Mouse (Mus musculus): ENCODE data around the gene Gm10842.

DNA sequence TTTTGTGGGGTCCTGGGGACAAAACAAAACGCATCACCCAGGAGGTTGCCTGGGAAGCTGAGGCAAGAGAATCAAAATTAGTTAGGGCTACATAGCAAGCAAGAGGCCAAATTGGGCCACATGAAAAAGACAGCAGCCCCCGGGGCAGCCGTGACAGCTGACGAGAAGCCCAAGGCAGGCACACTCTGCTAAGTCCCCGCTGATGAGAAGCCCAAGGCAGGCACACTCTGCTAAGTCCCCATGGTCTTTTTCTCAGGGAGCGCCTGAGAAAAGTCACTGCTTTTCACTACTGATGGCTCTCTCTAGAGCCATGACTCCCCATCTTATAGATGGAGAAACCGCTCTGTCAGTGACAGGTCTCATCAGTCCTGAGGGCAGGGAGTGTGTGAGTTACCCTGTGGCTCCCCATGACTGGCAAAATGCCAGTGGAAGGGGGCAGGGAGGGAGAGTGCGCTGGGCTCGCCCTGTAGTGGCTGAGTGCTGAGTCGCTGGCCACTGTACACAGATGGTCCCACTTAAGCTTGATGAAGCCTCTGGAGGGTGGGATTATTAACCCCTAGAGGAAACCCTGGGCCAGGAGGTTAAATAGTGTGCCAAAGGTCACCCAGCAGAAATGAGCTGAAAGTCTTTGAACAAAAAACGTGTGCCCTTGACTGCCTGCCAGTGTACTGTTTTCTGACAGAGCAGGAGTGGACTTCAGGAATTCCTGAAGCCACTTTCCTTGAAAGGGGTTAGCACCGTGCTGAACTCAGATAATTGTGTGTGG is 6.6 kb downstream of the Gm10842 start:
- no peak for TF ChIP-seq CTCF (conservative IDR thresholded peaks at IDR 0.05; ENCODE audit: low read length)
- no peak for TF ChIP-seq NANOG (IDR thresholded peaks at IDR 0.05; ENCODE audit: borderline replicate concordance, low read length)
